Mouse (Mus musculus) cortical plate, adult 2 months (tissue): ENCODE data around the gene Tssc4.

Source experiments
- CTCF ChIP-seq: fragments of 200-500 bp; IDR thresholded peaks from 2 replicates; pipeline ENCODE4 v1.5.1; 2011; ENCODE audit warnings: mild to moderate bottlenecking, control low read depth, low read length; ENCODE audit not compliant: insufficient read depth; ENCODE audit errors: extremely low read depth
- POLR2A ChIP-seq: fragments of 200-500 bp; IDR thresholded peaks from 2 replicates; pipeline ENCODE4 v1.6.1; 2011; ENCODE audit warnings: mild to moderate bottlenecking, low read length, control low read depth; ENCODE audit not compliant: insufficient read depth; ENCODE audit errors: extremely low read depth

DNA sequence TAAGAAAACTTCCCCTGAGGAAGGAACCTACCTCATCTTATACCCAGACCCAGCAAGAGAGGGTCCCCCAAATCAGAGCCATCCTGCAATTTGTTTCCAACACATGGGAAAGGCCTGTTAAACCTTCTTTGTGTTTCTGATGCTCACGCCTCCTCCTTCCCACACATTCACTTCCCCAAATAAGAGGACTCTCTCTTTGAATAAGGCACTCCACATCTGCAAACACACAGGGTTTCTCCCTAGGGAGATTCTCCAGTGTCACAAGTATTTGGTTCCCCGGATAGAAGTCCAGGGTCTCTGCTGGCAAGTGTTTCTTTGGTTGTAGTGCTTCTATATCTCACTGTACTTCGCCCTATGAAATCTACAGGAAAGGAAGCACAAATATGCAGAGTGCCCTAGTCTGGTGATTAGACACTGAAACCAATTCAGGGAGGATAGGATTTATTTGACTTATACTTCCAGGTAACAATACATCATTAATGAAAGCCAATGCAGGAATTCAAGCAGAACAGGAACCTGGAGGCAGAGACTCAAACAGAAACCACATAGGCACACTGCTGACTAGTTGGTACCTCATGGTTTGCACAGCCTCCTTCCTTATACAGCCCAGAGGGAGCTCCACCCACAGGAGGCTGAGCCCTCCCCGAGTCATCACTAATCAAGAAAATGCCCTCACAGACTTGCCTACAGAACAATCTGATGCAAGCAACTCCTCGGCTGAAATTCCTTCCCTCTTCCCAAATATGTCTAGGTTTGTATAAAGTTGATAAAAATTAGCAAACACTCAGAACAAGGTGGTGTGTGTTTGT, 47.5 kb upstream of the Tssc4 start:
- TF ChIP-seq CTCF = no peak
- no peak for TF ChIP-seq POLR2A
